Mouse (Mus musculus): ENCODE measurements at regions not wholly inside any gene's neighbourhood (a gene's known extent, or its start where the extent isn't known, plus 50 kb on each side); places are given as distances from the start of the nearest gene placed in this dataset.
A peak's percentile ranks its signal among the peaks of the same experiment; 100 is the strongest.

DNA sequence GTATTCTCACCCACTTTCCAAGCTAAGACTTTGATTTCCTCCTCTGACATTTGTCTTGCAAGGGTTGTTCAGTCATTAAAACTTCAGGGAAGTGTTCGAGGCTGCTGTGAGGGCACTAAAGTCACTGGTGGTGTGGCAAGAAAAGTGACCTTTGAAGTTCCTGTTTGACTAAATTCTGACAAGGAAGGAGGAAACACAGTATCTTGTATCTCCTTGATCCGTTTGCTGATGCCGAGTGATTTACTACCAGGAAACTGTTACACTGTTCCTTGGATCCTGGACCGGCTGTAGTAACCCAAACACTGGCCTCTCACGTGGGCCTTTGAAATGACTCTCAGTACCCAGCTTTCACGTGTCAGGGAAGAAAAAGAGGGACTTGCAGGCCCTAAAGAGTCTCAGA, 53.5 kb upstream of the Ralgapa2 start:
- no peak for DNase-seq (ENCODE audit: low spot score in 2 of 2)

GRCm38 (mm10) chr2:146568171-146568842, 56.2 kb upstream of the Ralgapa2 start:
- no peak for DNase-seq (ENCODE audit: low spot score in 2 of 2)

DNA sequence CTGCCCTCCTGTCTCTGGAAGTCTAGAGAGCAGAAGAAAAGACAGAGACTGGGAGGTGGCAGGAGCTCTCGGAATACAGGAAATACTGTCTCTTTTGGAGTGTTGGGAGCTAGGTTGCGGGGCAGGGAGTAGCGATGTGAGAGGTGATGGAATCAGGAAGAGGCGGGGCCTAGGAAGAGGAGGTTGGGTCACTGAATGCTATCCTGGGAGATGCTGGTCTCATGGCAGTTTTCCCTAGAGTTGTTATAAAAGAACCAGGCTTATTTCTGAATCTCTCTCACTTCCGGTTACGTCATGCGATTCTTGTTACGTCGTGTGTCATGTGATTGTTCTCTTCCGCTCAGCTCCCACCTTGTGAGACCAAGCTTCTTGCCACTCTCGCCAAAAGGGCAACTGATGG, 58.9 kb upstream of the Ralgapa2 start:
- no peak for DNase-seq (ENCODE audit: low spot score in 2 of 2)

GRCm38 (mm10) chr2:146571857-146572256, 59.7 kb upstream of the Ralgapa2 start:
- DNase-seq (ENCODE audit: low spot score in 2 of 2) = peak; percentile 16 to 48

DNA sequence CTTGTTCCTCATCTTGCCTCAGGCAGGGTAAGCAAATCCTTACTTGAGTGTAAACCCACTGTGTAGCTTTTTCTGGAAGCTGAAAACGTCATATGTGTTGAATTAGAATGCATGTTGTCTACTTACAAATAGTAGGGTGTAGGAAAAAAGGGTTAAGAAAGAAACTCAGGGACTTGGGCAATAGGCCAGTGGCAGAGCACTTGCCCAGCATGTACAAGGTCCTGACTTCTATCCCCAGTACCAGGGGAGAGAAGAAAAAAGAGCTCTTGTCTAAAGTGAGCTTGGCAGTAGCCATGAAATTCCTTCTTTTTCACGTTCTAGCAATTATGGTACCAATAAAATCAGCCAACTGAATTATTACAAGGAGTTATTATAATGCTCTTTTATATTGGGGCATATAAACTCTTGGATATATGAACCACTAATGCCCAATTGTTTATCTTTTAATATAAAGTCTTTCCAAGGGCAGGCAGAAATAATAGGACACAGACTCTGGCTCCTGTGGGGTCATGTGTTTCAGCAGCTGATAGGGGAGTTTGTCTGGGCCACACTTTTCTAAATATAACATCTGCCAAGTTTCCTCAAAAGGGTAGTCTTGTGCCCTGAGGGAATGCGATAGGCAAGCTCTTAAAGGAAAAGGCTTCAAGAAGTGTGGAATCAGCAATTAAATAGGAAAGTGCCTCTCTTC, 63.6 kb upstream of the Ralgapa2 start:
- DNase-seq (ENCODE audit: low spot score in 2 of 2) = no peak

DNA sequence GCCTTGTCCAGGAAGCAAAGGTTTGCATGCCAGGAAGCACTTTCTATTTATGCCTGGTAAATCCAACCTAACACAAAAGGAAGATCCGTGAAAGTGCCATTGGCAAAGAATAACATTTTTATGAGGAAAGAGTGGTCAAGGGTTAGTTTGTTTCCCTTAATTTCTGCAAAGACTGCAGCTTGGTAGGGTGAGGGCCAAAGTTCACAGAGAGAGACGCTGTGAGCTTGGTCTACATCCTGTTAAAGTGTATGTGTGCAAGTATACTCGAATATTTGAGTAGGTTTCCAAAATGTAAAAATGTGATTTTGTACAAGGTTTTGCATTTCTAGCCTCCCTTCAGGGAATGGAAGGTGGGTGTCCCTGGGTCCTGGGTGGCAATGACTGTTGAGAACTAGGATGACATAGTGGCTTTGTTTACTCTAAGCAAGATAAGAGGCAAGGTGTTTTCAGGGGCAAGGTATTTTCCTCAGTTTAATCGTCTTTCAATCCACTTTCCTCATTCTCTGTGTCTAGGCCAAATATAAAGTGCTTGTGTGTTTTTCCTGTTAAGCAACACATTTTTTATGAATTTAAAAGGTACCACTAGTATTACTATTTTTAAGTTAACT, 64.3 kb upstream of the Ralgapa2 start:
- no peak for DNase-seq (ENCODE audit: low spot score in 2 of 2)

- no peak for DNase-seq (ENCODE audit: low spot score in 2 of 2)
These were observed 65.0 kb upstream of the Ralgapa2 start for GRCm38 (mm10) chr2:146577096-146577495.

- DNase-seq (ENCODE audit: low spot score in 2 of 2) = no peak
These were observed 69.1 kb upstream of the Ralgapa2 start for GRCm38 (mm10) chr2:146581220-146581619.

DNA sequence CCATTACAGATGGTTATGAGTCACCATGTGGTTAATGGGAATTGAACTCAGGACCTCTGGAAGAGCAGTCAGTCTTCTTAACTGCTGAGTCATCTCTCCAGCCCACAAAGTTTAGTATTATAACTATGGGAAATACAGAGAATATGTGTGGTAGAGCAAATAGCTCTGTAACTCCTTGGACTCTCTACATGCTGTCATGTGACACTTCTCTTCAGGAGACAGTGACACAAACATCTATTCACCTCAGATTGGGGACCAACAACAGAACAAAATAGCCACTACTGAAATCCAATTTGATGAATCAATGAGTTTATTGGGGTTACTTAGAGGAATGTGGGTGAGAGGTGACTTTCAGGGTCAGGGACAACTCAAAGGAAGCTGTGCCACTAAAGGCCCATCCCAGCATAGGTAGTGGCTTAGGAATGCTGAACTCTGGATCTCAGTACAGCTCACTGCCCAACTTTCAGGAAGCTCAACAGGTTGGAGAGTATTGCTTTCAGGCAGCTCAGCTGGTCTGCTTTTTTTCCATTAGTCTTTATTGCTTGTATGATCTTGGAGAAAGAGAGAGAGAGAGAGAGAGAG, 71.8 kb upstream of the Ralgapa2 start:
- DNase-seq (ENCODE audit: low spot score in 2 of 2) = no peak

- DNase-seq (ENCODE audit: low spot score in 2 of 2) = no peak
These were observed 74.2 kb upstream of the Ralgapa2 start for GRCm38 (mm10) chr2:146586381-146586780.

DNA sequence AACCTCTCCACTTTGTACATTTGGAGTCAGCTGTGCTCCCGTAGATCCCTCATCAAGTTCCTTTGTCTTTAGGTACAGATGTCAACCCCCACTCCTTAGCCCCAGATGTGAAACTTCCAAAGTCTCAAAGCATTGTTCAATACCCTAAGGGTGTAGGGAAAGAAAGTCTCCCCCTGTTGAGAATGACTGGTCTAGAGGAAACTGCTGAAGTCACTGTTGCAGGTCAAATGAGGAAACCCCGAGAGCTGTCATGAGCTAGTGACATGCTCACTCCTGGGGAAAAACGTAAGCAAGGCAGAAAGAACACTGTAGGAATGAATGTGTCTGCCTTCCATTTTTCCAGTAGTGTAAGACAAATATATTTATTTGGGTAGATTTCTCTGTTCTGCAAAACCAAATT, 74.8 kb upstream of the Ralgapa2 start:
- DNase-seq (ENCODE audit: low spot score in 2 of 2) = no peak

DNA sequence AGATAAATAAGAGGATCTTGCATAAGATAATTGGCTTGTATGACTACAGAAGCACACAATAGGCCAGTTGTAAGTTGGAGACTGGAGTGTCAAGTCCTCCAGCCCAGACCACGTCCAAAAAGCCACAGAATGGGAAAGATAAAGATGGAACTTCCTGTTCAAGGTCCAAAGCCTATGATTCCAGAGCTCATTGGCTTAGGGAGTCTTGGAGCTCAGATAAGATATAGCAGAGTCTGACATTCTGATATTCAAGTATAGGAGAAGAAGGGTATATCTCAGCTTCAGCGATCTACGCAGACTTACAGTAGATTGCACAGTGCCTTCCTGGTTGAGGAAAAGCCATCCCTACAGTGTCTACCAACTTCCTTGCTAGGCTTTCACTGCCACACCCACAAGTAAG, 77.7 kb upstream of the Ralgapa2 start:
- DNase-seq (ENCODE audit: low spot score in 2 of 2) = no peak

DNA sequence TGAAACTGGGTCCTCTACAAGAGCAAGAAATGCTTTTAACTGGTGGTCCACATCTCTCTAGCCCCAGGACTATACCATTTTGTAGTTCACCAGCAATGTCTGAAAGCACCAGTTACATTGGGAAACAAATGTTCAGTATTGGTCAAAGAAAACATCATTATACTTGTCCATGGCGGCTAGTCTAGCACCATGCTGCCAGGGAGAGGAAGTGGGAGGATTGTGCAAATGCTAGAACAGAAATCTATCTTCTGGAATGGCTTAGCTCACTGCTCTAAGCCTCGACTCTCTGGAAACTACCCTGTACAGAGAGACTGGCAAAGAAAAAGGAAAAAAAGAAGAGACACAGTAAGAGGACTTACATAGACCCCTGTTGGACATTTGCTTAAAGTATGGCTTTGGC, 81.1 kb upstream of the Ralgapa2 start:
- DNase-seq (ENCODE audit: low spot score in 2 of 2) = no peak

DNA sequence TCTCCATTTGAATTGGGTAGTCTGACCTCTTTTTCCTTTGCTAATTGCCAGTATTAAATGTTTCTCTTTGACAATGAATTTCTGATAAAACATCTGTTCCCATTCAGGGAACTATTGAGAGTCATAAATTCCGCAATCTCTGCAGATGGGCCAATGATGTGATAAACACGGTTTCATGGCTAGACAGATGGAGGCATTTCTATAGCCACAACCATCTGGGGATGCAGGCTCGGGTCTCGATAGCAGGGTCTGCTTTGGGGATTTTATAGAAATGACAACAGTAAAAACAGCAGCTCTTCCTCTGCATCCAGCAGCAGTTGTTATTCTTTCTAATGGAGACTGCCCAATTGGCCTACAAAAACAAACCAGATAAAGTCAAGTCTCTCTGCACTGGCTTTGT, 82.1 kb upstream of the Ralgapa2 start:
- DNase-seq (ENCODE audit: low spot score in 2 of 2) = no peak

DNA sequence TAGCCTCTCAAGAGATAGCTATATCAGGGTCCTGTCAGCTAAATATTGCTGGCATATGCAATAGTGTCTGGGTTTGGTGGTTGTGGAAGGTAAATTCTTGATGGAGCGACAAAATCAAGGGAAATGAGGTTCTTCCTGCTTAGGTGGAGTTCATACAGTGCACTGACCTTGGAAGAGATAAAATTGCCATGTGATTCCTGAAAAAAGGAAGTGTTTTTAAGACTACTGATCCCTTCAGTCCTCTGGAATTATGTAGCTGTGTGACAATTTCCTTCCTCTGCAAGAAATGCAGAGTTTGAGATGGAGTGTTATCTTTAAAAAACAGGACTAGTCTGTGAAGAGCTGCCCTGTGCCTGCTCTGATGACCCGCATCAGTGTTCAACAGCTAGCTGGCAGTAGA, 83.5 kb upstream of the Ralgapa2 start:
- no peak for DNase-seq (ENCODE audit: low spot score in 2 of 2)

DNA sequence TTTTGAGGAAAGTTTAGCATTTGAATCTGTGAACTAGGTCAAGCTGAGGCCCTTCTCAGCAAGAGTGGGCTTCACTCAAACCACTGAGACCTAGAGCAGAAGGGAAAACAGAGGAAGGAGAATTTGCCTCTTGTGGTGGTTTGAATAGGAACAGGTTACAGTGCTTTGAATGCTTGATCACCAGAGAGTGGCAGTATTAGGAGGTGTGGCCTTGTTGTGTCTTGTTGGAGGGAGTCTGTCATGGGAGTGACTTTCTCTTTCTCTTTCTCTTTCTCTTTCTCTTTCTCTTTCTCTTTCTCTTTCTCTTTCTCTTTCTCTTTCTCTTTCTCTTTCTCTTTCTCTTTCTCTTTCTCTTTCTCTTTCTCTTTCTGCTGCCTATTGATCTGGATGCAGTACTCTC, 94.0 kb upstream of the Ralgapa2 start:
- DNase-seq (ENCODE audit: low spot score in 2 of 2) = no peak

DNA sequence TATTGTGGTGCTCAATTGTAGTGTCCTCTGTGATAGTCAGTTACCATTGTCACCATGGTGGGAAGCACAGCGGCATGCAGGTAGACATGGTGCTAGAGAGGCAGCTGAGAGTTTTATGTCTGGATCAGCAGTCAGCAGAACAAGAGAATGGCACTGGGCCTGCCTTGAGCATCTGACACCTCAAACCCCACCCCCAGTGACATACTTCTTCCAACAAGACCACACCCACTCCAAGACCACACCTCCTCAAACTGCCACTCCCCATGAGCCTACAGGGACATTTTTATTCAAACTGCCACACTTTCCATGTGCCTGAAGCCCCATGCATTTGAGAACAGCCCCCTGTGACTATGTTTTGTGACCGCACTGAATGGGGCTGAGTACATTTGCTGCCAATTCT, 98.8 kb upstream of the Ralgapa2 start:
- DNase-seq (ENCODE audit: low spot score in 2 of 2) = no peak

DNA sequence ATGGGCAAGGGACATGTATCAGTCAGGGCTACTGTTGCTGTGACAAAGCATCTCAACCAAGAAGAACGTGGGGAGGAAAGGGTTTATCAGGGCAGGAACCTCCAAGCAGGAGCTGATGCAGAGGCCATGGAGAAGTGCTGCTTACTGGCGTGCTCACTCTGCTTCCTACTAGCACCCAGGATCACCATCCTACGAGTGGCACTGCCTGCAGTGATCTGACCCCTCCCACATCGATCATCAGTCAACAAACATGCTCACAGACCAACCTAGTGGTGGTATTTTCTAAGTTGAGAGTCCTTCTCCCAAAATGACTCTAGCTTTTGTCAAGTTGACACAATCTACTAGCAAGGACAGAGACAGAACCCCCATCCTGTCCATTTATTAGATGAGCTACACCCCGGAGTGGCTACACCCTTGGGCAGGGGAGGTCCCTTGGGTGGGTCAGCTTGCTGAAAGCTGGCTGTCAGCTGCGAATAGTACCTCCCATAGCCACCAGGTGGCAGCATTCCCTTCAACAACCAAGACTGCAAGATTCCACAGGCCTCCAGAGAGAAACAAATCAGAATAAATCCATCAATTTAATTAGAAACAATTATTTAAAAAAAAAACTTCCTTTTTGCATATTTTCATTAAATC, 99.9 kb upstream of the Ralgapa2 start:
- DNase-seq (ENCODE audit: low spot score in 2 of 2) = peak; percentile 12 to 30

- DNase-seq (ENCODE audit: low spot score in 2 of 2) = no peak
These were observed 100.6 kb upstream of the Ralgapa2 start for GRCm38 (mm10) chr2:146612522-146613288.

DNA sequence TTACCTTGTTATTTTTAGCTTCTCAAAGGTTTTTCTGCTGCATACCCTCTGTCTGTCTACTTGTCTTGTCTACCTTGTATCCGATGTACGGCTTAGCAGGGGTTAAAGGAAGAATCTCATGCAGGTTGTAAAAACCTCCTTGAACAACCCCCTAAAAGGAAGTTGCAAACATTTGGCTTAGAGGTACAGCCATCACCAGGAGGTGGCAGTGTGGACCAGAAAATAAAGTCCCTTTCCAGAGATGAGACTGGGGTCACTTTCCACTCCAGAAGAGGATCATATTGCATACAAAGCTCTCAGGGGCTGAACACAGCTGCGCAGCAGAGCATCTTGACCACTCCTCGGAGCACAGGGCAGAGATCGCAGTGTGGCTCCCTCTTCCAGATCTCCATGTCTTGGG, 109.0 kb upstream of the Ralgapa2 start:
- peak in 1 of 2 experiments; percentile 10 for DNase-seq (ENCODE audit: low spot score in 2 of 2)

GRCm38 (mm10) chr2:146623052-146623451, 110.9 kb upstream of the Ralgapa2 start:
- DNase-seq (ENCODE audit: low spot score in 2 of 2) = no peak
